Mouse (Mus musculus) heart, adult 2 months (tissue): ENCODE measurements around the gene Gpr15.

Experiments used
- EP300 ChIP-seq: fragments of 200-500 bp; IDR thresholded peaks from 2 replicates; pipeline ENCODE4 v1.6.1; 2011; ENCODE audit warnings: low read depth, low read length, control low read depth; ENCODE audit not compliant: insufficient read depth
- POLR2A ChIP-seq: fragments of 200-500 bp; IDR thresholded peaks from 2 replicates; pipeline ENCODE4 v1.6.1; 2011; ENCODE audit warnings: mild to moderate bottlenecking, low read depth, low read length, control low read depth; ENCODE audit not compliant: insufficient read depth

- TF ChIP-seq EP300: no peak
- TF ChIP-seq POLR2A: no peak
Observed at GRCm38 (mm10) chr16:58684537-58684936, 34.3 kb downstream of the Gpr15 start.
